Mouse (Mus musculus) frontal cortex, postnatal 10 days (tissue): Measurements from ENCODE around the gene Cfap43.

Experiments
- DNase-seq, 2 experiments: peaks; one replicate each; pipeline ENCODE4 v3.0.0; 2022; ENCODE audit warnings: low spot score in 2 of 2, mixed read lengths in 1 of 2

Gene Cfap43

DNA sequence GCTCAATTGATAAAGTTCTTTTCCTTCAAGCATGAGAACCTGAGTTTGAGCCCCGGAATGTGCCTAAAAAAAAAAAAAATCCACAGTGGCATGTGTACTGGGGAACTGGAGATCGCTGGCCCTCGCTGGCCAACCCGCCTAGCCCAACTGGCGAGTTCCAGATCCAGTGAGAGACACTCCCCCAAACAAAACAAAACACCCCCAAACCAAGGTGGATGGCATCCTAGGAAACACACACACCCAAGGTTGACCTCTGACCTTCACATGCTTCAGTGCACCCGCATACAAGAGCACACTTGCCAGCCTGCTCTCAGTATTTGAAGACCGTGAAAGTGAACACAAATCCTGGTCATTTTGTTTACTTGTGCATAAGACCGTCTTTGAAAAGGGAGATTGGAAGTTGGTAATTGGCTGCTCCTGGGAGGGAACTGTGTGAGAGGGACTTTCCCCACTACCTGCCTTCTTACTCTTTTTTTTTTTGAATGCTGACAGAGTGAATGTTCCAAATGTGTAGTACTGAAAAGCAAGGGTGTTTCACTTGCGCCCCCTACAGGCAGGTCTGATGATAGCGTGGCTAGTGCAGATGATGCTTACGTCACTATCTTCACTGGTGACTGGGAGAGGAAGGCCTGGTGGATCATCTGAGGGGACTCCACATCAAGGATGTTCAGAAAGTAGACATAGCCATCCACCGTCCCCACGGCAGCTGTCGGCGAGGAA lies 123.9 kb downstream of the Cfap43 start:
- DNase-seq, result peak; percentile 40 to 47

DNA sequence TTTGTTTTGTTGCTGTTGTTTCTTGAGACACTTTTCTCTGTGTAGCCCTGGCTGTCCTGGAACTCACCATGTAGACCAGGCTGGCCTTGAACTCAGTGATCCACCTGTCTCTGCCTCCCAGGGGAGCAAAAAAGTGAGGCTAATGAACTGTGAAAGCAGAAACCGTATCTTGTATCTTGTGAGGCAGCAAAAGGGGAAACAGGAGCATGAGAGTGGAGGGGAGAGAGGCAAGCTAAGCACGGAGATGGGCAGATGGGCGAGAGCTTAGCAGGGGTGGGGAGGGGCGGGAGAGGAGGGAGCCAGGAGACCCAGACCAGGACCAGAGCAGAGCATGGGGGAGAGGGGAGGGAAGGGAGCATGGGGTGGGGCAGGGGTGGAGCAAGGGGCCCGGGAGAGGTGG lies 124.8 kb downstream of the Cfap43 start:
- no peak for DNase-seq

DNA sequence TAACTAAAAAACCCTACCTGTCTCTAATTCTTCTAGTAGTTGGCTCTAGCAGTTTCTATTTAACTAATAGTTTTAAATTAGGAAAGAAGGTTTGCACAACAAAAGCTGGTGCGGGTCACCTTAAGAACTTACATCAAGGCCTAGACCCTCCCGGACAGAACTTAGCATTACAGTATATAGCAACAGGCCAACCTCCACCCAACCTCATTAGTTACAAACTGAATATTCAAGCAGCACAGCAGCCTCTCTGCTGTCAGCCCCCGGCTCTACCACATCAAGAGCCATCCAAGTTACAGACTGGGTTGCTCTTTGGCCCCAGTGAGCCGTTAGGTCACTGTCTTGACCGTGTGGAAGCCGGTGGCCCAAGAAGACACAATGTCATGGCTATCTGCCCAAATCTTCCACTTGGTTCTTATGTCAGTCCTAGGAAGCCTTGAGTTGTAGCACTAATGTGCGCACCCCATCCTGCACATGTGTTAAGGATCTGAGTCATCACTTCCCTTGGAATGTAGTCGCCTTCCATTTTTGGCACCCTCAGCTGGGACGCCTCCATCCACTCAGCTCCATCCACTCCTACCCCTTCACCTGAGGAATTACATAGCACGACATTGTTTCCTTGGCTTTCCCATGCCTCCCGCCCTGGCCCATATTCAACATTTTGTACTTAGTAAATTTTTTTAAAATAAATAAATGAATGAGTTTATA lies 128.6 kb downstream of the Cfap43 start:
- no peak for DNase-seq

DNA sequence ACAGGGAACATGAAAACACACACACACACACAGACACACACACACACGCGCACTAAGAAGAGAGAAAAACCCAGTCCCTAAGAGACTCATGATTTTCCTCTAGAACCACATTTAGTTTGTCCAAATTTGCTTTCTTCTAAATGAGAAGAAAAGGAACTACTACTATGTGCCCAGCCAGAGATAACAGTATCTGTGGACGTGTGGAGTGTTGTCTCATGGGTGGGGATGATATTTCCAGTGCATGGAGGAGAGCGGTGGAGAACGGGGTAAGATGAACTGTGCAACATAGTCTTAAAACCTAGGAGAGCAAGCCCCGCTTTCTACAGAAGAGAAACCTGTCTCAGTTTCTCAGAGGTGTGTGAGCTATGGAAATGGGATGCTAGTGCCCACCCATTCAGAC lies 135.2 kb downstream of the Cfap43 start:
- no peak for DNase-seq

DNA sequence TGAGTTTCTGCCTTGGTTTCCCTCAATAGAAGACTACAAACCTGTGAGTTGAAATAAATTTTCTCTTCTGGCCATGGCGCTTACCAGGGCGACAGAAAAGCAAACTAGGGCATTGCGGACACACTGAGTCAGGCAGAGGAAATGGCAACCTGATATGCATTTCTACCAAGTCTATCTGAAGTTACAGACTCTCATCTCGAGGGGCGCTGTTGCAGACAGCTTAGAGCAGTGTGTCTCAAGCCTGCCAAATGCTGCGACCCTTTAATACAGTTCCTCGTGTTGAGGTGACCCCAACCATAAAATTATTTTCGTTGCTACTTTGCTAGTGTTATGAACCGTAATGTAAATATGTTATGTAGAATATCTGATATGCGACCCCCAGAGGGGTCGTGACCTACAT lies 138.1 kb downstream of the Cfap43 start:
- no peak for DNase-seq

DNA sequence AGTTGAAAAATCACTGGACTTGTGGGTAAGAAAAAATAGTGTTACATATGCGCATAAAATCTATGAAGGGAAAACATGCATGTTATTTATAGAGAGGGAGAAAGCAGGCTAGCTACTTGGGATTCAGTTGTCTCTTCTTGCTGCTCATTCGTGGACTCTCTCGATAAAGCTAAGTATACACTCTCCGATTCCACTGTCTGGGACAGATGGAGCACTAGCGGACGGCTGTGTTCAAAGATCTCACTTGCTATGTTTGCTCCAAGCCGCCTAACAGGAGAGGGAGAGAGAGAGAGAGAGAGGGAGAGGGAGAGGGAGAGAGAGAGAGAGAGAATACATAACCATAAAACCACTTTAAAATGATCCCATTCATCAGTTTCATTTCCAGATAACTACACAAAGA lies 138.9 kb downstream of the Cfap43 start:
- DNase-seq, result no peak

DNA sequence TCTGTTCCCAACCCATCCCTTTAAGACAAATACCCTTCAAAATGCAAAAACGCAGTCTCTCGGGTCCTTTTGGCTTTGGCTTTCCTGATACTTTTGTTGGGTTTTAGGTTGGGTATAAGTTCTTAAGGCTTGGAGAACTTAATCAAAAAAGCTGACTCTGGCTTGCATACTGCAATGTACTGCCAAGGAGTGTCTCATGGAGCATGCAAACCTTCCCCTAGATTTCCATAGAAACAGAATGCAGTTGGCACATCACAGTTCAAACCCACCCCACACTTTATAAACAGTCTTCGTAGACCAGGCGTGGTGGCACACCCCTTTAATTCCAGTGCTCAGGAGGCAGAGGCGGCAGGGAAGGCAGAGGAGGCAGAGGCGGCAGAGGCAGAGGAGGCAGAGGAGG lies 141.2 kb downstream of the Cfap43 start:
- no peak for DNase-seq

DNA sequence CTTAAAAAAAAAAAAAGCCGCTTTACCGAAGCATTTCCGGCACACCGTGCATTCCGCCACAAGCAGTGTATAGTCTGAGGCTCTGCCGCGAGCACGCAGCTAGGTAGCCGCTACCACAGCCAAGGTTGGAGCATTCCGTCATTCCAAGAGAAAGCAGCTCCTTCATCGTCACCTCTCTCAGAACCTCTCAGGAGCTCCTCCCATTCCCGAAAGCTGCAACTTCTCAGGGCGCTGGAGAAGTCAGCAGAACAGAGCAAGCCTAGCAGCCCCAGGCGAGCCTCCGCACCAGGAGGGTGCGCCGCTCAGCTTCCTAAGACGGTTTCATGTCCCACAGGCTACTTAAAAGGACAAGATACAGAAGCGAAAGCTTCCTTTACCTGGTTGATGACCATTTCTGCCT lies 163.5 kb downstream of the Cfap43 start:
- DNase-seq, result no peak

DNA sequence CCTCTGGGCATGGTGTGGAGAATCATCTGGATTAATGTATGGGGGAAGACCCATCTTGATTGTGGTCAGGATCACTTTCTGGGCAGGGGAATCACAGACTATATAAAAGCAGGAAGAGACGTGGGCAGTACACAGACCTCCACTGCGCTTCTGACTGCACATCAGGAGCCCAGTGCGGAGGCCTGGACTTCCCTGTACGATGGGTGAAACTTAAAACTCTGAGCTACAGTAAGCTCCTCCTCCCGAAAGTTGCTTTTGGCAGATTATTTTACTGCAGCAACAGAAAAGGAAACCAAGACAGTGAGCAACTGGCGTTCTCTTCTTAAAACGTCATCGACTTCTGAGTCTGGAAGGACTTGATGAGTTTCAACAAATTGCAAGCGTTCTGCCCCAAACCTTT lies 164.2 kb downstream of the Cfap43 start:
- DNase-seq, result no peak

DNA sequence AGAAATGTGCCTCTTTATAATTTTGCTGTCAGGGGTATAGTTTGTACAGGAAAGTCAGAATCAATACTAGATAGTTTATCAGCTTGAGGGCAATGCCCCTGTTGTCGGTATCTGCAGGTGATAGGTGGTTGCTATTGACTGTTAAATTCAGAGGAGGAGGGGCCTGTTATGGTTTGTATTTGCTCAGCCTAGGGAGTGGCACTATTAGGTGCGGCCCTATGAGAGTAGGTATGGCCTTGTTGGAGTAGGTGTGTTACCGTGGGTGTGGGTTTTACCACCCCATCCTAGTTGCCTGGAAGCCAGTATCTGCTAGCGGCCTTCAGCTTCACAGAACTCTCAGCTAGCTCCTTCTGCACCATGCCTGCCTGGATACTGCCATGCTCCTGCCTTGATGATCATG lies 165.2 kb downstream of the Cfap43 start:
- no peak for DNase-seq

DNA sequence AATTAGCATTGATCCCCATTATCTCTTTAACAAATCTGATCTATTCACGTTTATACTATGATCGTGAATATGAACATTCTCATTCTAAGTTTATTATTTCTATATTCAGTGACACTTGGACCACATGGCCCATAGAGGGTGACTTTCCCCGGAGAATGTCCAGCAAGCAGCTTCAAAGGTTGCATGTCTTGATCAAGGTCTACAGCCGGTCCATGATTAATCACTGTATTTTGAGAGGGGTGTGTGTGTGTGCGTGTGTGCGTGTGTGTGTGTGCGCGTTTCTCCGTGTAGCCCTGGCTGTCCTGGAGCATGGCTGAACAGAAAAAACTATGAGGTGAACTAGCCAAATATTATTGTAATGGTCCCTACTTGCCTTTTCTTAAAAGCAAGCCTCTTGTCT lies 166.6 kb downstream of the Cfap43 start:
- DNase-seq, result no peak

DNA sequence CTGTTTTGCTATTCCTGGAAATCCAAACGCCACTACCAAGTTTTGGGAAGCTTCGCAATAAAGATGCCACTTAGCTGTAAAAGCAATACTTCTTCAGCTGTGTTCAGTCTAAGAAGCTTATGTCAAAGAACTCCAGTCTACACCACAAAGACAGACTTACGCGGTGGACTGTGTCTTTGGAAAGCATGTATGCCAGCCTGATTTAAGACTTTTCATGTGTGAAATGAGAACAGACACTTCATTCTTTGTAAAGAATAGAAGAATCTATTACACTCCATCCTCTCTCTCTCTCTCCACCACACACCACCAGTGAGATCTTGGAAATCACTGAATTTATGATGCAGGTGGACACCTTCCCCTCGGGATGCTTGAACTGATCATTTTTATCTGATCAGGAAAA lies 168.7 kb downstream of the Cfap43 start:
- DNase-seq, result no peak

DNA sequence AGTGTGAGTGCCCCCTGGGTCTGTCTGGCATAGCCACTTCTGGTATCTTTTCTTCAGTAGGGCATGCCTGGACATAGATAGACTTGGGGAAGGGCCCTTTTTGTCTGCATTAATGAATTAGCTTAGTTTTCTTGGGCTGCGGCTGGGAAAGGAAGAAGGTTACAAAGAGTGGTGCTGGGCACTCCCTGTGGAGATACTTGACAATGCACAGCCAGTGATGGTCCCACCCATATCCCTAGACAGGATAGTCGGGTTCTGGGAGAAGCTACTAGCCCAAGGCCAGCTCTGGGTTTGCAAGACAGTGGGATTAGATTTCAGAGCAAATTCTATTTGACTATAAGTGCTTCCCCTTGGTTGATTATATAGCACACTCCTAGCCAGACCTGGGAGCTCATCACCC lies 170.1 kb downstream of the Cfap43 start:
- no peak for DNase-seq

DNA sequence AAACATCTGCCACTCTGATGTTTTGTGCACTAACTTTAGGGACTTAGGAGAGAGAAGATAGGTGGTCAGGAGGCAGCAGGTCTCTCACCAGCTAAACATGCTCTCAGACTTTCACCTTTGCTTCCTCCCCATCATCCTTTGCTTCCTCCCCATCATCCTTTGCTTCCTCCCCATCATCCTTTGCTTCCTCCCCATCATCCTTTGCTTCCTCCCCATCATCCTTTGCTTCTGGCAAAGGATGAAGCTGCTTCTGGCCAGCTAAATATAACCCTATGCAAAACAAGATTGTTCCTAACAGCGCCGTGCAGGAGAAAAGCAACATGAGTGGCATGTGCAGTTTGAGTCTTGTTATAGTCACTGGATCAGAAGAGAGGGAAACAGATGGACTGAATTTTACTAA lies 172.0 kb downstream of the Cfap43 start:
- no peak for DNase-seq

DNA sequence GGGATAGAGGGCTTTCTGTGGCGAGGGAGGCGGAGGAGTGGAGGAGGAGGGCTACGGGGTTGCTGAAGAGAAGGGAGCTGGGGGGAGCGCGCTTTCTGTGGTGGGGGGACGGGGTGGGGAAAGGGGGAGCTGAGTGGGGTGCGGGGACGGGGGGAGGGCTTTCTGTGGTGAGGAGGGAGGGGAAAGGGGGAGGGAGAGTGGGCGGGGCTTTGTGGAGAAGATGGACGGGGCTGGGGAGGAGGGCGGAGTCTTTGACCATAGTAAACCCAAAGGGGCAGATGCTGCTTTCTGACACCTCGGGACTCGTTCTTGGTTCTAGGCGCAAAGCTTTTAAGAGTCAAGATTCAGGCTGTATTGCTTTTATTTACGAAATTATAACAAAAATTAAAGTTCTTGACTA lies 187.2 kb downstream of the Cfap43 start:
- DNase-seq, result no peak

DNA sequence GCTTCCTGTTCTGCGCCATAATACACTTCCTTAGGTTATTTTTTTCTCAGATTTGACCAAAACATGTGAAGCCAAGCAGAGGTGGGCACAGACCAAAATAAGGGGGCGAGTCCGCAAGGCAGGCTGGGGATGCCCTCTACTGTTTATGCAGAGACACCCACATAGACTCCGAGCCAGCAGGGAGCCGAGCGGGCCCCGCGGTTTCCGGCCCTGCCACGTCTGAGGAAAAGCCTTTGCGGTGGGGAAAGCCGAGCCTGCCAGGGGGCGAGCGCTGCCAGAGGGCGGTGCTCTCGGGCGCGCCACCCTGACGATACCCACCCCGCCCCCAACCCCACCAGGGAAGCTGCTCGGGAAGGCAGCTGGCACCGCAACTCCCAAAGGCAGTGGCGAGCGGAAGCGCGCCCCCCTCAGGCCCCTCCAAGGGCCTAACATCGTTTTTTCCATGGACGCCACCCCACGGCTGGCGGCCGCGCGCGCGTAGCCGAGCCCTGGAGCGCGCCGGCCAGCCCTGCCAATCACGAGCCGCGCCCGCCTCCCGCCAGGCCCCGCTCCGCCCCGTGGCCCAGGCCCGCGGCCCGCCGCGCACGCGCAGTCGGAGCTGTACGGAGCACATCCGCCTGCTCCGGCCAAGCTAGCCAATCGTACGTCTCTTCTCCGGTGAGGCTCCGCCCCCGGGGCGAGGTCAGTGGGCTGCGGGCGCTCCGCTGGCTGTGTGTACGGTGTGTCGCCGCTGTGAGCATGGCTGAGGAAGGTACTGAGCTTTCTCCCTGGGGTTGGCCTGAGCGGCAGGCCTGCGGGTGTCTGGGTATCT lies 187.8 kb downstream of the Cfap43 start, which contains the start of gene Sfr1:
Gene Sfr1, plus strand, starts transcription at position 612 of the 811 bp plus-strand sequence.
- DNase-seq, result peak; percentile 99

DNA sequence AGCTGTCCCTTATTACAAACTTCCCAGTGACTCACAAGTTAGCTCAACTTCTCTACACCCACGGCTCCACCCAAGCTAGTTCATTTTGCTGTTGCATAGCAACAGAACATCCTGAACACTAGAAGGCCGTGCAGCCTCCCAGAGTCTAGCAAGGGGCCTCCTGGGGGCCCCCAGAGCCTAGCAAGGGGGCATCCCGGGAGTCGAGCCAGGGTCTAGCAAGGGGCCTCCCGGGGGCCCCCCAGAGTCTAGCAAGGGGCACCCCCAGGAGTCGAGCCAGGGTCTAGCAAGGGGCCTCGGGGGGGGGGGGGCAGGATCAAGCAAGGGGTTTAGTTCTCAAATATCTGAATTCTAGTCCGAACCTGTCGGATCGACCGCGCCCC lies 188.4 kb downstream of the Cfap43 start:
- DNase-seq, result peak; percentile 58 to 60

DNA sequence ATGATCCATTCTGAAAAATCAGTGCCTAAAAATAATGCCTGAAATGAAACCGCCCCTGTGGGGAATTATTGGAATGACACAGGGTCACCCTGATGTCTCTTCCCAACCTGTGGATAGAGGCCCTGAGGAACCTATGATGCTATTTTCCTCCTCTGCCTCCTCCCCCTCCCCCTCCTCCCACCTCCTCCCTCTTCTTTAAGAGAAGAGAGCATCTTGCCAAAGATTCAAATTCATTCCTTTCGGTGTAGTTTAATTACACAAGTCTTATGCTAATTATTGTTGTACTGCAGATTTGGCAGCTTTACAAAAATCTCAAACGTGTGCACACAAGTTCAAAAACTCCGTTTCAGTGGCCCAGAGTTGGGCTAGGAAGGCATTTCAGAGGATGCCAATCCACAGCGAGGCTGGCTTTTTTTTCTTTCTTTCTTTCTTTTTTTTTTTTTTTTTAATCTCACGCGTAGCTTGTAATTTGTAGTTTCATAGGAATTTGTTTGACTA lies 193.4 kb downstream of the Cfap43 start:
- DNase-seq, result no peak

DNA sequence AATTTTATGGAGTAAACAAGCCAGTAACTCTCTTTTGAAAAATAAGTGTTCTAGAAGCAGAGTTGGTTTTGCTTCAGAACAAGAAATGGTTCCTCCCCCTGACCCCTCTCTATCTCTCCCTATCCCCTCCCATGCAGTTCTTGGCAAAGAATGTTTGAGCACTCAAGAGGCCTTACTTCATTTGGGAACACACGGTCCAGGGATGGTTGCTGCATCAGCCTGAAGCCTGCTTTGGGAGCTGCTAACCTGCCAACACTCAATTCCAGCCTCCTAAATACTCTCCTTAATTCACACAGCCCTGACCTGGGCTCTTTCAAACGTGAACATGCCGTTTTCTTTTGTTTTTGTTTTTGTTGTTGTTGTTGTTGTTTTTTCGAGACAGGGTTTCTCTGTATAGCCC lies 194.2 kb downstream of the Cfap43 start:
- no peak for DNase-seq

DNA sequence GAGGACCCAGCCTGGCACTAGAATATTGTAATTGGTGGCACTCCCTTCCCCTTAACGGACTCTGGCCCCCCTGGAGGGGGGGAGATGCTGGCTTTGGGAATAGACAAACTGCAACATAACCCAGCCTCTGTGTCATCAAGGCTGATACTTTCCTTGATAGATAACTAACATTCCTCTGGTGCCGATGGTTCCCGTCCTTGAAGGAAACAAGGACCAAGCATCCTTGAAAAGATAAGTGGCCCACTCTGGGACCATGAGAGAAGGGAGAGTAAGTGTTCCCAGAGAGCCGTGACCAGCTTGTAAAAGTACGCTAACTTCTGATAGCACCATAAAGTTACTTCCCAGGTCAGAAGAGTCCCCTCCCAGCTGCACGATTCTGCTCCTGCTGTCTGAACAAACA lies 196.6 kb downstream of the Cfap43 start:
- DNase-seq, result no peak

DNA sequence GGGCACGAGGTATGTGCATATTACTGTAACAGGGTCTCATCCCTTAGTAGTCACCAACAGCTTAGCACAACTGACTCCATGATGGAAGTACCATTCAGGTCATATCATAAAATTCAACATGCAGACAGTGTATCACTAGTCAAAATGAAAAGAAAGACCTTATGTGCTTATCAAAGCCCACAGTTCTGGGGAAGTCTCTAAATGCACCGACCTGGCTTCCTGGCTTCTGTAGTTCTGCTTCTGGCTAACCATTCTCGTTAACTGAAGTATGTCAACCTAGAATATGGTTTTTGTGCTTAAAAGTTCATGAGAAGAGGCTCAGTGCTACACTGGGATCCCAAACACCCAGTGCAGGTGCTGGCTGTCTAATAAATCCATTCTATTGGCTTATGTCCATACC lies 199.9 kb downstream of the Cfap43 start:
- DNase-seq, result no peak

DNA sequence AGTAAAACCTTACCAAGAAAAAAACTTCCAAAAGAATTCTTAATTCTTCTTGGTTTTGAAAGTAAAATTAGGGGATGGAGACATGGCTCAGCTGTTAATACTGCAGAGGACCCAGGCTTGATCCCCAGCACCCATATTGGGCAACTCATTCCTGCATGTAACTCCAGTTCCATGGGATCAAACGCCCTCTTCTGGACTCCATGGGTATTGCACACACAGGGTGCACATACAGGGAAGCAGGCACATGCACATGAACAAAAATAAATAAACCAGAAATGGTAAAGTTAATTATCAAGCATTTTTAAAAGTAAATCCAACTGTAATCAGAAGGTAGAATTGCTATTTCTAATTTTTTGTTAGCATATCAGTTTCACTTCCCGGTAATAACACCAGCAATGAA lies 202.9 kb downstream of the Cfap43 start:
- no peak for DNase-seq

DNA sequence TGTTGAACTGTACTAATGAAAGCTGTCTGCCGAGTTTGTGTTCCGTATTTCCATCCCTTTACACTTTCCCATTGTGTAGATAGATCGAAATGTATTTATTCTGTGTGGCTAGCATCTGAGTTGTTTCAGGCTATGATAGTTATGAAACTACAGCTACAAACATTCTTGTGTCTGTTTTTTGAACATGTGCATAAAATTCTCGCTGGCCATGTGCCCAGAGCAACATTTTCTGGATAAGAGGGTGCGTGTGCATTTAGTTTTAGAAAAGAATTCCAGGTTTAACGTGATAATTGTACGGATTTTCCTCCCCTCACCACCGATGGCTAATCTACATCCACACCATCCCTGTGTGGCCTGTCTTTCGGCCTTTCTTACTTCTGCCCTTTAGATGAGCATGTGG lies 205.6 kb downstream of the Cfap43 start:
- DNase-seq, result no peak
